Comparison of ENCODE assay signal across 15 mouse cellular contexts in the genomic region with DNA sequence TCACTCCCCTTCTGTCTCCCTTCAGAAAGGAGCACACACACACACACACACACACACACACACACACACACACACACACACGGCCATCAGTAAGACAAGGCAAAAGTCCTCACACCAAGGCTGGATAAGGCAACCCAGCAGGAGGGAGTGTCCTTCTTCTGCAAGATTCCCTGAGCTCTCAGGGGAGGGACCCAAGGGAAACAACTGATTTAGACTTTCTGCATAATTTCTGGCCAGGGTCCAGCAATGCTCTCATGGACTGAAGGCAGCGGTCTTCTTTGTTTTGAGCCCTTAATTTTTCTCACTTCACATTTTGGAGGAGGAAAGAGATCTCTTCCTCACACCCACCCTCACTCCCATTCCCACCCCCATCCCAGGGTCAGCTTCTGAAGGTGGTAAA.
DNase-seq lines count a peak whose midpoint lies in the region; TF ChIP-seq lines count a peak whose summit lies in the region.
"Had no signal": no experiment of that assay in that cellular context is flagged by ENCODE, and none has a peak within 500 bp of the region (broad histone marks: within the 10 kb centered on the region; RNA-seq: fewer than 3 reads in every experiment).

No protein-coding gene starts in this region.

- no peaks in the 10 kb centered on the region for H3K4me1 ChIP-seq in kidney, adult 2 months (ENCODE audit: control insufficient read depth, insufficient read depth, low read length)
- H3K4me1 ChIP-seq: limb, embryonic 12.5 days had no signal

- H3K27ac ChIP-seq in kidney, adult 2 months (ENCODE audit: insufficient read depth, low read depth, low read length): no peak overlapping the region
- H3K27ac ChIP-seq: layer of hippocampus, adult 2 months; left cerebral cortex, adult 2 months; limb, embryonic 12.5 days had no signal

- TF ChIP-seq CTCF in kidney, adult 2 months (conservative IDR thresholded peaks at IDR 0.05; ENCODE audit: insufficient read depth, insufficient read length, low read depth, low read length): no peak

- WGBS in kidney, adult 2 months: 52% methylated on average over 2 of the region's 2 CpGs

- no peak for TF ChIP-seq POLR2A in kidney, adult 2 months (IDR thresholded peaks at IDR 0.05; ENCODE audit: low read depth, low read length)

- no peaks in the 10 kb centered on the region for H3K36me3 ChIP-seq in kidney, adult 2 months (ENCODE audit: control insufficient read depth, insufficient read depth, low read length)
- H3K36me3 ChIP-seq: limb, embryonic 12.5 days had no signal

- no peak overlapping the region for H3K4me3 ChIP-seq in kidney, adult 2 months (ENCODE audit: insufficient read depth, low read depth, low read length)
- H3K4me3 ChIP-seq: layer of hippocampus, adult 2 months; left cerebral cortex, adult 2 months; limb, embryonic 12.5 days had no signal

- H3K27me3 ChIP-seq in kidney, adult 2 months (replicated peaks; ENCODE audit: control insufficient read depth, insufficient read depth, low read length): no peaks in the 10 kb centered on the region
- H3K27me3 ChIP-seq: limb, embryonic 12.5 days had no signal

- DNase-seq in cerebellum, postnatal 10 days: peak; percentile 20 to 30
- no peak for DNase-seq in cerebellum, adult 11-12 months
- peak; percentile 11 for DNase-seq in kidney, adult 2 months
- no peak for DNase-seq in kidney, adult 8-10 months
- peak; percentile 14 for DNase-seq in retina, postnatal 1 day
- DNase-seq in retina, embryonic 14.5 days (ENCODE audit: low spot score): no peak
- DNase-seq in skeletal muscle tissue, adult 2 months (ENCODE audit: low read depth, low spot score): peak; percentile 3
- DNase-seq: B cell, adult 2 months; cerebellum, adult 2 months; forebrain, postnatal 0 days; spleen, adult 18-20 months; thymus, postnatal 36 days had no signal

Comparison
In these comparisons a context has a peak if more than half of its experiments do, and no peak if none do; other contexts are left out.
1. DNase-seq: peak in cerebellum, postnatal 10 days (2 of 2), kidney, adult 2 months (single experiment), retina, postnatal 1 day (single experiment) and skeletal muscle tissue, adult 2 months (single experiment); none in cerebellum, adult 11-12 months (single experiment), kidney, adult 8-10 months (0 of 2) and retina, embryonic 14.5 days (single experiment).